Mouse (Mus musculus) kidney, postnatal 36 days (tissue): ENCODE measurements around the gene Xrcc4.

Source experiments
- DNase-seq, 2 experiments: peaks; one replicate each; pipeline ENCODE4 v3.0.0; 2021 to 2022; ENCODE audit warnings: mixed read lengths in 2 of 2

Gene Xrcc4

DNA sequence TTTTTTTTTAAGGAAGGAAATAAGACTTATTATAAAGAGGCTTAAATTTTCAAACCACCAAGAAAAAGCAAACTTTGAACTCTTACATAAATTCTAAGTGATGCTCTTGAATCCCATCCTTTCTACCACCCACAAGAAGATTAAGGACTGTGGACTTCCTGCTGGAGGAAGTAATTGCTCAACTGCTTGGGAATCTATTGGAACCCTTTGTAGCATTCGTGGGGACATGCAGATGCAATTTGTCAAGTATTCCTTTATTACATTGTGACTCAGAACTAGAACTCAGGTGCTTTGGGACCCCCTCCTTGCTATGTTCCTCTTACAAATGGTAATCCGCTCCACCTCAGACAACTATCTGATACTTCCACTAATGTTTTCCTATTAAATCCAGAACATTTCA is 351.1 kb downstream of the Xrcc4 start:
- DNase-seq, result no peak

GRCm38 (mm10) chr13:89735111-89735510 is 354.3 kb downstream of the Xrcc4 start:
- no peak for DNase-seq

DNA sequence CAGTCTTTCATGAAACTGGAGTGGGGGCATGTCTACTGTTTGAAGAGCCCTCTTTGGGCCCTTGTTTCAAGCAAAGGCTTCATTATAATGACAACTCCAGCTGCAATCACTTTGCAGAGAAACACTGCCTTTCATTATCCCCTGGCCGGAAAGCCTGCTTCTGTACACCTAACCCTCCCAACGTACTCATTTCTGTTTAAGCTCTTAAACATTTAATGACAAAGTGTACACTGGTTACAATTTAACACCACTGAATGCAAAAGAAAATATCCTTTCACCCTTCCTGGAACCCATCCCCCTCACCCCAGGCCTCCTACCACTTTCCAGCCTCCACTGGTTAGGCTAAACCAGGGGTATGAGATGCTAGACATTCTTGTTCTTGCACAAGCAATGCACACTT is 362.9 kb downstream of the Xrcc4 start:
- no peak for DNase-seq
